Mouse (Mus musculus): Measurements from ENCODE around the gene Alkbh3. TPM values are rescaled to one million over a fixed set of nuclear protein-coding genes. Genes with fewer than 3 reads are reported as not detected.

The Alkbh3 gene
- polyA plus RNA-seq, 1 experiment from 2014 or later, result 69.5 TPM

DNA sequence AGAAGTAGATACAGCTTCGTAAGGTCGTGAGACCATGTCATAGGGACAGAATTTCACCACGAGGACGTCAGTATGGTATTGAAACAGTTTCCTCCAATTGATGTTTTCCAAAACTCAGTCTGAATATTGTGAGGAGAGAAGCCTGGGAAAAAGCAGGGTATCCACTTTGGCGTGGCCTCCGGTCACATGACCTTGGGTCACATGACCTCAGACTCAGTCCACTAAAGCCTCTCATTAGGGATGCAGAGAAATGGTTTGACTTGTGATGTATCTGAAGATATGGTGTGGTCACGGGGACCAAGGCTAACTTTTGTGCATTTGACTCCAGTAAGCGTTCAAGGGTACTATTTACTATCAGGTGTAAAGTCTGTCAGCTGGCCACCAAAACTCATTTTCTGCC lies 51.3 kb downstream of the Alkbh3 start:
- ATAC-seq (replicated peaks; ENCODE audit: low FRiP score), result no peak
- peaks cover 31% of the 10 kb centered on the region for H3K4me1 ChIP-seq
- 73% methylated on average over 8 of the region's 8 CpGs for WGBS
- H3K9me3 ChIP-seq (replicated peaks), result no peaks in the 10 kb centered on the region
- no peaks in the 10 kb centered on the region for H3K36me3 ChIP-seq
- no peak overlapping the region for H3K27ac ChIP-seq
- H3K9ac ChIP-seq, result no peak overlapping the region
- H3K4me3 ChIP-seq (replicated peaks), result no peak overlapping the region
- no peak overlapping the region for H3K4me2 ChIP-seq
- H3K27me3 ChIP-seq, result peaks cover 58% of the 10 kb centered on the region

DNA sequence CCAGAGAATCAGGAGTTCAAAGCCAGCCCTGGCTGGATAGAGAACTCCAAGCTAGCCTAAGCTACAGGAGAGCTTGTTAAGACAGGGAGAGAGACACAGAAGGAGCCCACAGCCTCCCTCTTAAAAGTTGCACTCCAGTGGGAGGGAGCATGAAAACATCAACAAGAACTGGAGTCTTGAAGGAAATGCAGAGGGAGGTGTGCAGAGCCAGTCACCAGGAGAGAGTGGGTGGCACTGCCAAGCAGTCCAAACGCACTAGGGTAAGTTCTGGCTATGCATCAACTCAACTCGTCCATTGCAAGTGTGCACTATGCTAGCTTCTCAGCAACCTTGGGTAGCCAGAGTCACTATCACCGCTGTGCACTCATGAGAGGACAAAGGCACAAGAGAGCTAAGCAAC lies 52.4 kb downstream of the Alkbh3 start:
- no peak overlapping the region for H3K9ac ChIP-seq
- H3K9me3 ChIP-seq (replicated peaks), result no peaks in the 10 kb centered on the region
- H3K4me3 ChIP-seq (replicated peaks), result no peak overlapping the region
- 75% methylated on average over 3 of the region's 3 CpGs for WGBS
- H3K36me3 ChIP-seq, result no peaks in the 10 kb centered on the region
- H3K27ac ChIP-seq, result no peak overlapping the region
- peaks cover 70% of the 10 kb centered on the region for H3K27me3 ChIP-seq
- no peak for ATAC-seq (replicated peaks; ENCODE audit: low FRiP score)
- peaks cover 31% of the 10 kb centered on the region for H3K4me1 ChIP-seq
- H3K4me2 ChIP-seq, result no peak overlapping the region

DNA sequence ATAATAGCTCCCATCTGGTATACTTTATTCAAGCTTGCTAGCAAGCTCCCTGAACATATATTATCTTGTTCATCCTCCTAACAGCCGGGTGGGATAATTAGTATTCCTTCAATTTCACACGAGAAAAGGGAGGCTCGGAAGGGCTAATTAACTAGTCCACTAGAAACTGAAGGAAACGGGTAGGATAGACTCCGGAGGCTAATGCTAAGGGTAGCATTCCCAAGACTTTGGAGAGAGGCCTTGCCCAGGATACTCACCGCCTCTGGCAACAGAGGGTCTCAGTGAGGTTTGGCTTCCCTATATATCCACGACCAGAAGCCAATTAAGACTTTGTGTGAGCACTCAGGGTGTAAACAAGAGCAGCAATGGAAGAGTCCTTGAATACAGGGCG lies 52.8 kb downstream of the Alkbh3 start:
- Histone ChIP-seq H3K9ac (no peak overlapping the region), H3K4me1 (peaks cover 31% of the 10 kb centered on the region), H3K9me3 (replicated peaks) (no peaks in the 10 kb centered on the region), H3K36me3 (no peaks in the 10 kb centered on the region), H3K4me2 (no peak overlapping the region), H3K4me3 (replicated peaks) (no peak overlapping the region; the same call in 1 of the 2 replicates), H3K27ac (no peak overlapping the region), H3K27me3 (peaks cover 74% of the 10 kb centered on the region)
- 47% methylated on average over 8 of the region's 8 CpGs for WGBS
- ATAC-seq (replicated peaks; ENCODE audit: low FRiP score), result no peak

DNA sequence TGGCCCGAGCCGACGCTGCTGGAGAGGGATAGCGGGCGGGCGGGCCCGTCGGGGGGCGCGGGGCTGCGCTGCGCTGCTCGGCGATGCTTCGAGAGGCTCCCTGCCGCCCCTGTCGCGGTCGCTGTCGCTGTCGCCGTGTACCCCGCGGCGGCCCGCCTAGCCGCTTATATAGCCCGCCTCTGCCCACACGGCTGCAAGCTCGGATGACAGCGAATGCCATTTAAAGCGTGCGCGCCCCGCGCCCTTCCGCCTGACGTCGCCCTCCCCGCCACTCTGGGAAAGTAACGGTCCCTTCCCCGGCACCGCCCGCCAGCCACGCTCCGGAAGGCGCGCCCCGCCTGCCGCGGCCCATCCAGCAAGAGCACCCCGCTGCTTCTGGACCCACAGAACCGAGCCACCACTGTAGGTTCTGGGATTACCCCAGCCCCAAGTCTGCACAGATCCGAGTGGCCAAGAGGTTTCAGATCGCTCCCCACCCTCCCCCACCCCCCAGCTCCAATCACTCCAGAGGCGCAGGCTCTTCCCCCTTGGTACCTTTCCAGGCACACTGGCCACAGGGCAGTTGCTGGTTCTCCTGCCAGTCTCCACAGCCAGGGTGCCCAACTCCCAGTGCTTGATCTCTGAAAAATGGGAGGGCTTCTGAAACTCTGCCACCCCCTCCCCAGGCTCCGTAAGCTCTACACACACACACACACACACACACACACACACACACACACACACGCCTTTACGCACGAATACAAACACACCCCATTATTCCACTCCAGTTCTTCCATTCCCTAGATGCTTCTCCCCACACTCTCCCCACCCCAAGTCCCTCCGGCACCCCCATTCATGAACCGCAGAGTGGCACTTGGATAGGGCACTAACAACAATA lies 53.5 kb downstream of the Alkbh3 start, which contains the start of gene Gm13889:
Gene Gm13889, minus strand, starts transcription at position 294 of the 877 bp plus-strand sequence.
- WGBS, result 6% methylated on average over 58 of the region's 62 CpGs
- peak; percentile 53 for ATAC-seq (replicated peaks; ENCODE audit: low FRiP score)
- no peaks in the 10 kb centered on the region for H3K9me3 ChIP-seq (replicated peaks)

DNA sequence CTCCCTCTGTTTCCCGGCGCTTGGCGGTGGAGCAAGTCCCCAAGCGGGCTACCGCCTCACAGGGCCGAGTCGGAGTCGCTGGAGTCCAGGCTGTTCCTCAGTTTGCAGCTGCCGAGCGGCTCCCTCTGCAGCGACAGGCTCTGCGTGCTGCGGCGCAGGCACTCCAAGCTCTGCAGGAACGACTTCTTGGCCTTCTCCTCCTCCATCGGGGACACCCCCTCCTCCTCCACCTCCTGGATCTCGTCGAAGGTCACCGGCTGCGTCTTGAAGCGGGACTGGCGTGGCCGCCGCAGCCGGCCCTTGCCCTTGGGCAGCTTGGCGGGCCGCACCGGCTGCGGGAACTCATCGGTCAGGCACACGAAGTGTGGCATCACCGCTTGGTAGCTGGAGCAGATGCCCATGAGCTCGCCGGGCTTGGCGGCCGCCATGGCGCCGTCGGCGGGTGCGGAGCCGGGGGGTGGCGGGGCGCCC lies 54.2 kb downstream of the Alkbh3 start:
- peak overlapping the region; percentile 65 for H3K4me3 ChIP-seq (replicated peaks)
- no peaks in the 10 kb centered on the region for H3K9me3 ChIP-seq (replicated peaks)
- peaks cover 83% of the 10 kb centered on the region for H3K27me3 ChIP-seq
- ATAC-seq (replicated peaks; ENCODE audit: low FRiP score), result peak; percentile 51; the same call in 1 of the 2 replicates
- peak overlapping the region; percentile 39 for H3K27ac ChIP-seq
- no peaks in the 10 kb centered on the region for H3K36me3 ChIP-seq
- peaks cover 31% of the 10 kb centered on the region for H3K4me1 ChIP-seq
- peak overlapping the region; percentile 71 for H3K9ac ChIP-seq
- 0% methylated on average over 43 of the region's 44 CpGs for WGBS
- H3K4me2 ChIP-seq, result peak overlapping the region; percentile 98

More for the DNA sequence above, 53.5 kb downstream of the Alkbh3 start, which contains the start of gene Gm13889:
- peak within 1 kb of the TSS; percentile 65 for H3K4me3 ChIP-seq (replicated peaks)
- peak within 1 kb of the TSS; percentile 71 for H3K9ac ChIP-seq
- peaks cover 31% of the 10 kb centered on the region for H3K4me1 ChIP-seq
- H3K27ac ChIP-seq, result peak within 1 kb of the TSS; percentile 39
- peak within 1 kb of the TSS; percentile 98 for H3K4me2 ChIP-seq
- H3K27me3 ChIP-seq, result peaks cover 80% of the 10 kb centered on the region
- H3K36me3 ChIP-seq, result no peaks in the 10 kb centered on the region

DNA sequence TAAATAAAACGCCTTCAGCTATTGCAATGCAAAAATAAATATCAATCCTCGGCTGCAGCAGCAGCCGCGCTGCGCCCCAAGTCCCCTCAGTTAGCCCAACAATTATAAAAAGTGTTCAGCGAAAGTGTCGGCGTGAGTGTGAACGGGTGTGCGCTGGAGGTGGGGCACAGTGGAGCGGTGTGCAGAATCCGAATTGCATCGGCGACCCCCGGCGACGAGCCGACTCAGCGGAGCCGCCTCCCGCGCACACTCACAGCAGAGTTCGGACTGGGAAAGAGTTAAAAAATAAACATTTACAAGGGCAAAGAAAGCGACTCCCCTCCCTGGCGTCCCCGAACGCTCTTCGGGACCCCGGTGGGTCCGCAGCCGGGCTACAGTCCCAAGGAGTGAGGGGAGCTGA lies 54.7 kb downstream of the Alkbh3 start:
- peaks cover 83% of the 10 kb centered on the region for H3K27me3 ChIP-seq
- no peaks in the 10 kb centered on the region for H3K9me3 ChIP-seq (replicated peaks)
- peak overlapping the region; percentile 39; the same call in 1 of the 2 replicates for H3K27ac ChIP-seq
- H3K36me3 ChIP-seq, result no peaks in the 10 kb centered on the region
- peak overlapping the region; percentile 65 for H3K4me3 ChIP-seq (replicated peaks)
- peak overlapping the region; percentile 71 for H3K9ac ChIP-seq
- peaks cover 31% of the 10 kb centered on the region for H3K4me1 ChIP-seq
- ATAC-seq (replicated peaks; ENCODE audit: low FRiP score), result 0 out of 2 replicates have a peak, but pooled peaks have one; percentile 5
- WGBS, result under 1% methylated on average over 31 of the region's 31 CpGs
- H3K4me2 ChIP-seq, result peak overlapping the region; percentile 98

DNA sequence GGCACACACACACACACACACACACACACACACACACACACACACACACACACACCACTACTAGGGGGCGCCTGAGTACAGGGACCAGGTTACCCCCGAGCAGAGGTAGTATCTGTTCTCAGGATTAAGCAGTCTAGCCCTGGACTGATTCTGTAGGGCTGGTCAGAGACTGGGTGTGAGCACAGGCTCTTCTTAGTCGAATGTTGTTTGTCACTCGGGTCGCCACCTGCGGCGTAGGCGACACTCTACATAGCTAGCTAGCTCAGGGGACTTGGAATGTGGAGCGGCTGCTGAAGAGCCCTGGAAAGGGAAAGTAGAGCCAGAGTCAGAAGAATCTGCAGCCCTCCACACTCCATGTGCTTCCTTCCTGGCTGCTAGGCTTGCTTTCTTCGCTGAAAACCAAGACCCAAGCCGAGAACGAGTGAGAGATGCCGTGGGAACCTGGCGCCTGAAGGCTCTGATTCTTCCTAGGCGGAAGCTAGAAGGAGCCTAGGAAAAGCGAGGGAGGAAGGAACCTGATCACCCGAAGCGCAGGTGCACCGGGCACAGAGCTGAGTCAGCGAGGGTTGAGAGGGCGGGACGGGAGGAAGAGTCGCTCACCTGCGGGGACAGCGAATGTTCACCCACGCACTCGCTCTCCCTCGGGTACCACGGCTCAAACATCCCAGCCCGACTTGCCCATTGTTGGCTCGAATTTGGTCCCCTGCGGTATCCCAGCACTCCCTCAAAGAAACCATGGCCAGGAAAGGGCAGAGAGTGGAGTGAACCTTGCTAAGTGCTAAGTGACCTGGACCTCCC lies 55.6 kb downstream of the Alkbh3 start:
- peak overlapping the region; percentile 98 for H3K4me2 ChIP-seq
- H3K27me3 ChIP-seq, result peaks cover 80% of the 10 kb centered on the region
- peaks cover 31% of the 10 kb centered on the region for H3K4me1 ChIP-seq
- ATAC-seq (replicated peaks; ENCODE audit: low FRiP score), result 0 out of 2 replicates have a peak, but pooled peaks have one; percentile 15
- H3K4me3 ChIP-seq (replicated peaks), result peak overlapping the region; percentile 65
- no peaks in the 10 kb centered on the region for H3K36me3 ChIP-seq
- peak overlapping the region; percentile 71 for H3K9ac ChIP-seq
- H3K27ac ChIP-seq, result peak overlapping the region; percentile 18; the same call in 1 of the 2 replicates
- 1% methylated on average over 32 of the region's 32 CpGs for WGBS
- no peaks in the 10 kb centered on the region for H3K9me3 ChIP-seq (replicated peaks)

DNA sequence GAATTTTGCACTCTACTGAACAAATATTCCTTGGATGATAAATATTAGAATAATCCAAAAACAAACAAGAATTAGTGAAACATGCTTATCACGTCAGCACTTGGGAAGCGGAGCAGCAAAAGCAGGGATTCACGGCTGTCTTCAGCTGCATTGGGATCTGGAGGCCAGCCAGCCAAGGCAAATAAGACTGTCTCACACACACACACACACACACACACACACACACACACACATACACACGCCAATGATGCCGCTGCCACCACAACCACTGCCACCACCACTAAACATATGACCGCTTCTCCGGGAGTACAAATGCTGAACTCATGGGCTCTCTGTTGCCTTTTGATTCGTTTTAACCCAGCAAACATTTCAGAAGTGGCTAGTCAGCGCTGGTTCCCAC lies 56.9 kb downstream of the Alkbh3 start:
- H3K9me3 ChIP-seq (replicated peaks), result no peaks in the 10 kb centered on the region
- no peak overlapping the region for H3K4me3 ChIP-seq (replicated peaks)
- WGBS, result 83% methylated on average over 9 of the region's 9 CpGs
- H3K9ac ChIP-seq, result no peak overlapping the region
- no peaks in the 10 kb centered on the region for H3K36me3 ChIP-seq
- peaks cover 31% of the 10 kb centered on the region for H3K4me1 ChIP-seq
- H3K4me2 ChIP-seq, result no peak overlapping the region
- no peak overlapping the region for H3K27ac ChIP-seq
- H3K27me3 ChIP-seq, result peaks cover 68% of the 10 kb centered on the region
- no peak for ATAC-seq (replicated peaks; ENCODE audit: low FRiP score)

DNA sequence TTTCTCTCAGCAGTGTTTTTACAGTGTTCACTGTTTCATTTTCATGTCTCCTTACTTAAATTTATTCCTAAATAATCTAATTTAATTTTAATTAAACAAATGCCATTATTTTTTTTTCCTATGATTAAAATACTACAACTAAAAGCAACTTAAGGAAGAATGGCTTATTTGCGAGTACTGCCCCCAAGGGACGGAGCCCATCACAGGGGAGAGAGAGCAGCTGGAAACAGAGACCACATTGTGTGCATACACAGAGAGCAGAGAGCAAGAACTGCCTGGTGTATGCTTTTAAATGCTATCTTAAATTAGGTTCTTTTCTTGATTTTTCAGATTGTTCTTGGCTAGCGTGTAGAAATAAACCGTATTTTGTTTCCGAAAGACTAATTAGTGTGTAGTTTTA lies 63.6 kb downstream of the Alkbh3 start:
- ATAC-seq (replicated peaks; ENCODE audit: low FRiP score), result no peak
- H3K36me3 ChIP-seq, result no peaks in the 10 kb centered on the region
- no peak overlapping the region for H3K4me3 ChIP-seq (replicated peaks)
- no peak overlapping the region for H3K9ac ChIP-seq
- H3K4me2 ChIP-seq, result no peak overlapping the region
- H3K4me1 ChIP-seq, result 0 out of 2 replicates have a peak, but pooled peaks cover 2% of the 10 kb centered on the region
- H3K9me3 ChIP-seq (replicated peaks), result 0 out of 2 replicates have a peak, but pooled peaks cover 3% of the 10 kb centered on the region
- WGBS, result 58% methylated on average over 5 of the region's 5 CpGs
- no peak overlapping the region for H3K27ac ChIP-seq
- peaks cover 3% of the 10 kb centered on the region; the same call in 1 of the 2 replicates for H3K27me3 ChIP-seq

DNA sequence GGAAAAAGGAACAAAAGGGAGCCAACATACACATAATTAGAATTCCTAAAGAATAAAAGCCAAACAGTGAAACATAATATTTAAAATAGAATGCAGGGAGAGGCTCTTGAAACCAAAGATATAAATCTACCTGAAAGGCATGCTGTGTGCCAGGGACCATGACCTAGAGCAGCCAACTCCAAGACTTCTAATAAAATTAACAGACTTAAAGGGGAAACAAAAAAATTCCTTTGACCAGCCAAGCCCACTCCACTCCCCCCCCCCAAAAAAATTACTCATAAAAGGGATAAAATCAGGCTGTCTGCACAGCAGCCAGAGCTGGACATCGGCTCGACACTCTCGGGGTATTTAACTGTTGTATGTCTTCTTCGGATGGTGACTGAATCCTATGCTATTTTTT lies 65.8 kb downstream of the Alkbh3 start:
- Histone ChIP-seq H3K4me1 (0 out of 2 replicates have a peak, but pooled peaks cover 2% of the 10 kb centered on the region), H3K4me3 (replicated peaks) (no peak overlapping the region), H3K36me3 (no peaks in the 10 kb centered on the region), H3K9ac (no peak overlapping the region), H3K9me3 (replicated peaks) (0 out of 2 replicates have a peak, but pooled peaks cover 3% of the 10 kb centered on the region), H3K27ac (0 out of 2 replicates have a peak overlapping the region, but pooled peaks have one; percentile 7), H3K4me2 (no peak overlapping the region), H3K27me3 (no peaks in the 10 kb centered on the region)
- ATAC-seq (replicated peaks; ENCODE audit: low FRiP score), result no peak
- 74% methylated on average over 4 of the region's 4 CpGs for WGBS

DNA sequence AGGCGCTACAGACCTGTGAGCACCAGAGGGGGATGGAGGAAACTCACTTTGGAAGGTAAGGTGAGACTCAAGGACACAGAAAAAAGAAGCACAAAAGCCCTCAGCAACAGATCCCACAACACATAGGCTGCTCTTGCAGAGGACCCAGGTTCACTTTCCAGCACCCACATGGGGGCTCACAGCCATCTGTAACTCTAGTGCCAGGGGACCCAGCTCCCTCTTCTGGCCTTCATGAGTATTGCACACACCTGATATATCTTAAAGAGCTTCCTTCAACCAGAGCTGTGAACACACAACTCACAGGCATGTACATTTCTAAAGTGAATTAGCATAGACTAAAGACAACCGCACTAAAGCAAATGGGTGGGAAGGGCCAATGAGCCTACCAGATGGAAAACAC lies 66.5 kb downstream of the Alkbh3 start:
- Histone ChIP-seq H3K4me1 (0 out of 2 replicates have a peak, but pooled peaks cover 2% of the 10 kb centered on the region), H3K36me3 (no peaks in the 10 kb centered on the region), H3K4me3 (replicated peaks) (no peak overlapping the region), H3K27me3 (no peaks in the 10 kb centered on the region), H3K27ac (0 out of 2 replicates have a peak overlapping the region, but pooled peaks have one; percentile 7), H3K9me3 (replicated peaks) (0 out of 2 replicates have a peak, but pooled peaks cover 3% of the 10 kb centered on the region), H3K9ac (no peak overlapping the region), H3K4me2 (no peak overlapping the region)
- WGBS, result 89% methylated on average over 2 of the region's 2 CpGs
- no peak for ATAC-seq (replicated peaks; ENCODE audit: low FRiP score)

Data from kidney, embryonic 15.5 days (tissue).